Mouse (Mus musculus) heart, adult 8-10 months (tissue): ENCODE results near the gene Prss30. TPM values are rescaled to one million over a fixed set of nuclear protein-coding genes. Genes with fewer than 3 reads are reported as not detected.

ENCODE experiments used
- DNase-seq: peaks from one replicate; pipeline ENCODE4 v3.0.0; 2022; ENCODE audit warnings: low spot score
- total RNA-seq, 4 experiments: library from RNA; stranded (reverse); gene quantifications; 2 replicates each; pipeline ENCODE4 v1.2.4; 2022

The Prss30 gene
- not detected for total RNA-seq

GRCm38 (mm10) chr17:23980297-23980909 lies at the start of gene Prss30:
TSS of gene Prss30 (minus strand) at chr17:23980566.
- DNase-seq = no peak

DNA sequence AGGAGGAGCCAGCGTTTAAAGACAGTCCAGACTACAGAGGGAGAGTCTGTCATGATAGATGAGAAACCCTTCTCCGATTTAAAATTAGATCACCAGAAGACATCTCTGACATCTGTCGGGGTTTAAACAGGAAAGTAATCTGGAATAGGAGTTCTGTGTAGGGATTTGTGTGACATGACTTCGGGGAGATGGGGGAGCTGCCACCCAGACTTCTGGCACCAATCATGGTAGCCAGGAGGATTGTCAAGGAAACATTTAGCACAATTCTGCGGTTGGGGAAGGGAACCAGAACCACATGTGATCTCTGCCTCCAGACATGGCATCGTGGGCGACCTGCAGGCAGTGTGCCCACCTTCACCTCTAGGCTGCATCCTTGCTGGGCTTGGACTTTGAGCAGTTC lies 49.1 kb upstream of the Prss30 start:
- DNase-seq = no peak

DNA sequence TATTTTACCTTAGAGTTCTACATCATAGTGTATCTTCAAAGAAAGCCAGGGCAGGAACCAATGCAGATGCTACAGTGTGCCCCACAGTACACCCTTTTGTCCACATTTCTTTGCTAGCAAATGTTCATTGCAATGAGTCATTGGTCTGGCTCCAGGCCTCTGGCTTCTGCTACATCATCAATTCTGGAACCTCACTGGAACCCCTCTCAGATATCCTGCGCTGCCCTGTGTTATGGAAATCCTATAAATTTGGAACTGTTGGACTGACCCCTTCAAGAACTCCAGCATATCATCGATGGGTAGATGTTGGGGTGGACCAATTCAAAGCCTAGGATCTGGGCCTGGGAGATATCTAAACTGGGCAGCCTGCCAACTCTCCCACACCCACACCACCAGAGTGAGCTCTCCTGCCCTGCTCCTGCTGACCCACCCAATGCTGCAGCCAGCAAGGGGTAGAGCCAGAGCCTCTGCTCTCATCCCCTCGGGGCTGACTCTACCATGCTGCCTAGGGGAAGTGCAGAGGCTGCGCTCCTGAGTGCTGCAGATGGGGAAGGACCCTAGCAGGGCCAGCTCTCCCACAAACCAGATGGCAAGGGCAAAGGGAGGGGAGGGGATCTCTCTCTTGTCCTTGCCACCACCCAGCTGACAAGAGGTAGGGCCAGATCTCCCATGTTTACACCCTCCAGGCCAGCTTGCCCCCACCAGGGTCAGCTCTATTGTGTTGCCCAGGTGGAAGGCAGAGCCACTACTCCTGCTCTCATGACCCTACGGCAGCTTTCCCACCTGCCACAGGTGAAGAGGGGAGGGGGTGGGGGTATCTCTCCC lies 41.2 kb upstream of the Prss30 start:
- no peak for DNase-seq

DNA sequence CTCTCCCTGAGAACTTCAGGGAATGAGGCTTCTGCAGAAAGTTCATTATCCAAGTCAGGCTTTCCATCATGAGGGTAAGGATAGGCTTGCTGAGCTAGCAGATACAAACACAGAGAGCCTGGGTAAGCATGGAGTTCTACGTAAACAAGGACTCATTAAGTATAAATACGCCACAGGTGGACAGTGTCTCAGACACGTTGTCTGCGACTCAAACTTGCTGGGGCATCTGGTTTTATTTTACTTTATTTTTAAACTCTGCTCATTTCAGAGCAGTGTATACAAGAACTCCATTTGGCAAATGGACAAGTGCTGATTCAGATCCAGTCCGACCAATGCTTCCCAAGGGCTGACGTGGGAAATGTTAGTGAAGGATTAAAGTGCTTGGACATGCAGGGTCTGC lies 40.3 kb upstream of the Prss30 start:
- no peak for DNase-seq

GRCm38 (mm10) chr17:24015727-24016126 lies 35.4 kb upstream of the Prss30 start:
- no peak for DNase-seq

DNA sequence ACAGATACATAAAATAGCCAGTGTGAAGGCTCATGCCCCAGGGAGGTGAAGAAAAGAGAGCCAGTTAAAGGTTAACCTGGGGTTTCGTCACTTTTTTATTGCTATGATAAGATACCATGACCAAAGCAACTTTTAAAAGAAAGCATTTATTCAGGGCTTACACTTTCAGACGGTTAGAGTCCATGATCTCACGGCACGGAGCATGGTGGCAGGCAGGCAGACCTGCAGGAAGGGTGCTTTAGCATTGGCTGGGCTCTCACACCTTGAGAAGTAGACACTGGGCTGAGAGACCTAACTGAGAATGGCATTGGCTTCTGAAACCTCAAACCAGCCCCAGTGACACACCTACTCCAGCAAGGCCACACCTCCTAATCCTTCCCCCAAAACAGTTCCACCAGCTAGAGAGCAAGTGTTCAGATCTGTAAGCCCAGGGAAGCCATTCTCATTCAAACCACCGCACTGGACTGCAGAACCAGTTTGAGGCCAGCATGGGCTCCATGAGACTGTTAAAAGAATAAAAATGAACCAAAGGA lies 34.1 kb upstream of the Prss30 start:
- DNase-seq = no peak

DNA sequence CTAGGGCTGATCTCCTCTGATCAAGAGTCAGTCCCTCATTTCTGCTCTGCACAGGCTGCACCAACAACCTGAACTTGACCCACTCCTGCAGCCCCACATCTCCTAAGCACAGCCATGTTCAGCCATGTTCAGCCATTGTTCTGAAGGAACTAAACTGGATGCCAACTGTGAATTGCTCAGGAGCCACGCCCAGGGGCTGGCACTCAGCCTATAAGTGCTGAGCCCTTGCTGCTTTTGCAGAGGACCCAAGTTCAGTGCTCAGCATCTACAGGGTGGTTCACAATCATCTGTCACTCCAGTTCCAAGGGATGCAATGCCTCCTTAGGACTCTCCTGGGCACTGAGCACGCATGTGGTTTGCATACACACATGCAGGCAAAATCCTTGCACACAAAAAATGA lies 32.6 kb upstream of the Prss30 start:
- no peak for DNase-seq

DNA sequence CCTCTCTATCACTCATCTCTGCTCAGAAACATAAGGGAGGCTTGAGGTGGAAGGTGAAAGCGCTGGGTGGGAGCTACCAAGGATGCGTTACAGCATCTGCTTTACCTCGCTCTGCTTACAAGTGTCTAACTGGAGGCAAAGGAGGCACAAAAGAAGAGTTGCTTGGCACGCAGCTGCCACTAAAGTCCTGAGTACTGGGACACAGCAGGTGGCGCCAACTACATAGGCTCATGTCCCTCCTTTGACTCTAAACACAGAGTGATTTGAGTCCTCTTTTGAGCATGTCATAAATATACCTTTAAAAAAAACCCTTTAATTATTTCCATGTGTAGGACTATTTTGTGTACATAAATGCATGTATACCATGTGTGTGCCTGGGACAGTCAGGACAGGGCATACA lies 29.3 kb upstream of the Prss30 start:
- DNase-seq = no peak

DNA sequence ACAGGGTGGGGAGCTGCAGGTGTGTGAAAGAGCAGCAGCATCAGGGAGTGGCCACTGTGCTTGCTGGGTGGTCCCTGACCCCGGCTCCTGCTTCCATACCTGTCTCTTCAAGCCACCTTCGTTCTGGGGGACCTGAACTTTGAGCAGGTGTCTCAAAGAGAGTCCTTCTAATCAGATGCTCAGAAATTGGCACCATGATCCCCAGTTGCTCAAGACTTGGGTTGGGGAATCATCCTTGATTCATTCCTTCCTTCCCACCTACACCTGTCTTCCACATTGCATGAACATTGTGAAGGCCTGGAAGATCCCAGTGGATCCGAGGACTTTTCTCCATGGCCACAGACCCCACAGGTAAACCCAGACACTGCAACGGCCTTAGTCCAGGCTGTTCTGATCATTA lies 27.7 kb upstream of the Prss30 start:
- DNase-seq = no peak

- no peak for DNase-seq
Observed at GRCm38 (mm10) chr17:24007391-24007790, 27.0 kb upstream of the Prss30 start.

DNA sequence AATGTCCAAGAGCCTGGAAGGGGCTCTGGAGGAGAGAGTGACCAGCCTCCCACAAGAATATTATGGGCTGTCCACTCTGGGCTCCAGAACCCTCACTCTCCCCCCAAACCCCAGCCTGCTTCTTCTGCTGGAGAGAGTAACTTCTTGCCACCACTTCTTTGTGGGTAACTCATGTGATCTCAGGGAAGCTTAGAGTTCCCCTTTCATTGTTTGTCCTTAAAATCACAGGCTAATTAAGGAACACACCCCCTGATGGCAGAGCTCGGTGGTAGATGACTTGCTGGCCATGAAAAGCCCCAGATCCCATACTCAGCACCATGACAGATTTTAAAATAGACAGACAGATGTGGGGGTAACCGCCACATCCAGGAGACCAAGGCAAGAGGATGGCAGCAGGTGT lies 26.6 kb upstream of the Prss30 start:
- DNase-seq = no peak

DNA sequence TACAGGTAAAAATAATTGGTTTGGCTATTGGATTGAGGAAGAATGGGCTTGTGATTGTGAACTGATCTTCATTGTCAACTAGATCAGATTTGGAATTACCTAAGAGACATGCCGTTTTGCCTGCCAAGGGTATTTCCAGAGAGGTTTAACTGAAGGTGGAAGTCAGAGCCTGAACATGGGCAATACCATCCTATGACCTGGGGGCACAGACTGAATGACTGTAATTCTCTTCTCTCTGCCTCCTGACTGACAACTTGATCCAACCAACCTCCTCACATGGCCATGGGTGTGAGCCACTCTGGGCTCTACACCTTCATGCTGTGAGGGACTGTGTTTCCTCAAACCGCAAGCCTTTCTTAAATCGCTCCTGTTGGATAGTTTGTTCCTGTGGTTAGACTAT lies 24.7 kb upstream of the Prss30 start:
- no peak for DNase-seq

GRCm38 (mm10) chr17:24004071-24004665 lies 23.8 kb upstream of the Prss30 start:
- no peak for DNase-seq

DNA sequence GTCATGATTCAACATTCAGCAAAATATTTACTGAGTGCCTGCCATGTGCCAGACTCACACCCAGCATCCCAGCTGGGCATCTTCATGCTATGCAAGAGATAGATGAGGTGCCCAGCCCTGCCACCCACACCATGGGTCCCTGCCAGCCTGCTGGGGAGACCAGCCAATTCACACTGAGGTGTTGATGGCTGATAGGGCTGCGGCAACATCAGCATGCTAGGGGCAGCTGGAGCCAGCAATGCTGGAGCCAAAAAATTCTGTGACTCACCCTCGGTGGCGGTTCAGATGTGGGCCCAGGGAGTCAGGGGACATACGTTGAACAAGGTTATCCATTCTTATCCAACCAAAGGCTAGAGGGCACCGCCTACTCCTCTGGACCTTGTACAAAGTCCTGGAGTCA lies 20.0 kb upstream of the Prss30 start:
- DNase-seq = peak; percentile 64

- DNase-seq = no peak
Observed at GRCm38 (mm10) chr17:23998383-23998782, 18.0 kb upstream of the Prss30 start.

DNA sequence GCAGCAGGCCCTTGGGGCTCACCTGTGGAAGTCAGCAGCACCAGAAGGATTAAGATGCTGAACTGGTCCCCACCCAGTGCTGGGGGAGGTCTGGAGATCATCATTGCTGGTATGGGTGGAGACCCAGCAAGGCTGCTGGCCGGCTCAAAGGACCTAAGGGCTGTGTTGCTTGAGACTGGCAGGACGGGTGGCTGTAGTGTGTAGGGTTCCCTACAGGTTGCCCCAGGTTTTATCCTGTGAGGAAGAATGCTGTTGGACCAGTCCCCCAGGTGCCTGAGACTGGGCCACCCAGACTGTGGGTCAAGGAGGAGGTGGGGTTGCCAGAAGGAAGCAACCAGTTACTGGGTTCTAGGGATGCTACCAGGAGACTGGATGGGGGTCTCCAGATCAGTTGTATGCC lies 17.5 kb upstream of the Prss30 start, which contains the start of gene Prss22:
TSS of gene Prss22 (minus strand) at position 200 of the 400 bp plus-strand sequence.
- DNase-seq = no peak

GRCm38 (mm10) chr17:23995421-23995820 lies 15.1 kb upstream of the Prss30 start:
- DNase-seq = no peak

DNA sequence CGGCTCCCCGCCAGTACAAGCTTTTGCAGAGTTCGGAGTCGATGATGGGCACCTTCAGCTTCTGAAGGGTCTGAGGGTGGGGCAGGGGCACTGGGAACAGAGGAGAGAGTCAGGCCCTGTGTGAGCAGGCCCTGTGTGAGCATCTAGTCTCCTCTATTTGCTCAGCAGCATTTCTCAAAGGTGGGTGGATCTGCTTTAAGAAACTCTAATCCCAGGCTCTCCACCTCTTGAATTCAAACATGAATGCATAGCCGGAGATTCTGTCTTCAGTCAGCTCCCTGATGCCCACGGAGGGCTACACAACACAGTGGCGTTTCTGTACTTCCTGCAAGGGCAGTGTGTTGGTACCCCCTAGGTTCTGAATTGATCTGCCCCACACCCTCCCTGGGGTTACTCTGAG lies 14.3 kb upstream of the Prss30 start:
- DNase-seq = no peak

DNA sequence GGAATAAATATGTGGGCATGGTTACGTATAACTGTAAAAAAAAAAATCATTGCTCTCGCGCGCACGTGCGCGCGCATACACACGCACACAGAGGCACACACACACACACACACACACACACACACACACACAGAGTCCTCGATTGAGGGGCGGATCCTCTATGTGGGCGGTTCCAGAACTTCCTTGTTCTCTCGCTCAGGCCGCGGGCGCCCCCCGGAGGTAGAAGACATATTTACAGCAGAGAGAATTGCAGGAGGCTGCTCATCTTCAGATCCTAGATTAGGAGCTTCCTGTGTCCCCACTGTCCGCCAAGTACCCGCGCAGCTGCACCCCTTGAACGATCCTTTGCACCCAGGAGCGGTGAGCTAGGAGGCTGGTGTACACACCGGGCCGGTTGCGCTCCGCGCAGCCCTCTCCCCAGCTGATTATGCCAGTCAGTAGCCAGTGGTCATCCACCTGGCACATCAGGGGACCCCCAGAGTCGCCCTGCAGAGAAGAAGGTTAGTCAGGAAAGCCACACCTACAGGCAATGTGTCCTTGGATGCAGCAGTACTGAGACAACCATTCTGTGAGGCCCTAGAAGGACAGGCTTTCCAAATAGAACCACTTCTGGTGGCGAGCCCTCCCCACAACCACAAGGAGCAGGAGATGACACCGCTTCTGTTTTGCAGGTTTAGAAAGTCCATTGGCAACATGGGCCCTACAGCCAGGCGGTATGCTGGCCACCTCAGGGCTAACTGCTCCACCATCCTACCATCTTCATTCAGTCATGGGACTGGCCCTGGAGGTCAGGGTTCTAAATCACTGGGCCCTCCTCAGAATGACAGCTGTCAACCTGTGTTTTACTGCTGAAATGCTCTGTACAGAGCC lies 13.4 kb upstream of the Prss30 start:
- peak; percentile 82 for DNase-seq

GRCm38 (mm10) chr17:23992789-23993553 lies 12.6 kb upstream of the Prss30 start:
- no peak for DNase-seq

GRCm38 (mm10) chr17:23989802-23990201 lies 9.4 kb upstream of the Prss30 start:
- no peak for DNase-seq
